Mouse (Mus musculus): Measurements from ENCODE around the gene Cbarp. TPM values are rescaled to one million over a fixed set of nuclear protein-coding genes. Genes with fewer than 3 reads are reported as not detected.

Cbarp gene
- total and polyA plus RNA-seq, 2 experiments from 2014 or later, result 1.1 to 5.9 TPM

DNA sequence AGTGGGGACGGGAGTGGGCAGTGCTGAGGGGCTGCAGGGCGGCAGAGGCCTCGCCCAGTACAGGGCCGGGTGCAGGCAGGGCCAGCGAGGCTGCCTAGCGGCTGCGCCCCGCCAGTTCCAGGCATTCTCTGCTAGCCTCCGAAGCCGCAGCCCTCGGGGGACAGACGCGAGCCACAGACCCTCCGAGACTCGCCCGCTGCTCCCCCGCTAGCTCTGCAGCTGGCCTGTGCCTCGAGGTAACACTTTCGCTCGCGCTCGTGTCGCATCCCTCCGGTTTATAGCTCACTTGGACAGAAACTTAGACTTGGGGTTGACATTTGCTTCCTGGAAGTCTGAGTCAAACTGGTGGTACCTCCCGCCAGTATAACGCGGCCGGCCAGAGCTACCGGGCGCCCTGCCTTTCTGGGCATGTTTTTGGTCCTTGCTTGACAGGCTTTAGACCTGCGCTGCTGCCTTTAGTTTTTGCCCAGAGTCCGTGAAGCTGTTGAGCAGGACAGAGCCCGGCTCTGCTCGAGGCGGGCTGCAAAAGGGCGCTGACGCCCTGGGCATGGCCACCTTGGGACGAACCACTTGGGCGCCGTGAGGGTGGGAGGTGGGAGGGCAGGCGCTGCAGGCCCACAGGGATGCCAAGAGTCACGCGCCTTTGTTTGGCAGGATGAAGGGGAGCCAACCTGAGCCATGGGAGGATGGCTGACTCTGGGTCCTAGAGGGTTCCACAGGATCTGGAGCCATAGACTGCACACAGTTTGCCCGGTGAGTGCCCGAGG is 31.3 kb upstream of the Cbarp start:
- no peak overlapping the region for H3K4me3 ChIP-seq (ENCODE audit: low read depth, low read length)
- peaks cover 28% of the 10 kb centered on the region for H3K36me3 ChIP-seq (replicated peaks; ENCODE audit: control insufficient read depth, insufficient read depth, low read length)
- no peaks in the 10 kb centered on the region for H3K27me3 ChIP-seq (ENCODE audit: control insufficient read depth, insufficient read depth, low read length)
- 83% methylated on average over 45 of the region's 45 CpGs for WGBS
- no peak for ATAC-seq (ENCODE audit: insufficient read depth, low read depth)
- TF ChIP-seq CTCF (IDR thresholded peaks at IDR 0.05; ENCODE audit: low read depth), result no peak
- TF ChIP-seq EP300 (IDR thresholded peaks at IDR 0.05; ENCODE audit: low read depth), result no peak
- peaks cover 8% of the 10 kb centered on the region for H3K4me1 ChIP-seq (ENCODE audit: control insufficient read depth, insufficient read depth)
- H3K27ac ChIP-seq (ENCODE audit: low read depth), result peak overlapping the region; percentile 58
- no peak for DNase-seq (ENCODE audit: low spot score)
- H3K9me3 ChIP-seq (replicated peaks; ENCODE audit: control insufficient read depth, low read length), result no peaks in the 10 kb centered on the region
- H3K9ac ChIP-seq (replicated peaks; ENCODE audit: low read depth, low read length), result peak overlapping the region; percentile 0; the same call in 1 of the 2 replicates
- peak overlapping the region; percentile 54 for H3K4me2 ChIP-seq (ENCODE audit: low read depth, low read length)

DNA sequence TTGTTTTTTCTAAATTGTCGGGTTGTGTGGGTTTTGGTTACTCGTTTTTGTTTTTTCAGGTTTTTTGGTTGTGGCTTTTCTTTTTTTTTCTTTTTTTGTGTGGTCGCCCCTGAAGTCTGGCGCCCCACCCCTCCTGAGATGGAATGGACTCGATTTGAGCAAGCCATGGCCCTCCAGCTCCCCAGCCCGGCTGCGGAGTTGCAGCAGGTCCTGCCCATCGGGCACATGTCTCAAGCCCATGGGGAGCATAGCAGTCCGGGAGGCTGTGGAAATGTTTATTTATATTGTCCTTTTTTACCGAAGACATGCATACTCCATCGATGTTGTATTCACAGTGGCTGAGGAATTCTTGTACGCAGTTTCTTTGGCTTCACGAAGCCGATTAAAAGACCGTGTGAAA is 30.6 kb upstream of the Cbarp start:
- H3K36me3 ChIP-seq (replicated peaks; ENCODE audit: control insufficient read depth, insufficient read depth, low read length), result peaks cover 28% of the 10 kb centered on the region
- H3K9me3 ChIP-seq (replicated peaks; ENCODE audit: control insufficient read depth, low read length), result no peaks in the 10 kb centered on the region
- DNase-seq (ENCODE audit: low spot score) (no peak), ATAC-seq (ENCODE audit: insufficient read depth, low read depth) (no peak)
- no peak overlapping the region for H3K4me2 ChIP-seq (ENCODE audit: low read depth, low read length)
- no peak overlapping the region for H3K27ac ChIP-seq (ENCODE audit: low read depth)
- no peak overlapping the region for H3K9ac ChIP-seq (replicated peaks; ENCODE audit: low read depth, low read length)
- no peaks in the 10 kb centered on the region for H3K27me3 ChIP-seq (ENCODE audit: control insufficient read depth, insufficient read depth, low read length)
- 86% methylated on average over 15 of the region's 15 CpGs for WGBS
- H3K4me3 ChIP-seq (ENCODE audit: low read depth, low read length), result no peak overlapping the region
- TF ChIP-seq EP300 (IDR thresholded peaks at IDR 0.05; ENCODE audit: low read depth) (no peak), CTCF (IDR thresholded peaks at IDR 0.05; ENCODE audit: low read depth) (no peak)
- H3K4me1 ChIP-seq (ENCODE audit: control insufficient read depth, insufficient read depth), result peaks cover 13% of the 10 kb centered on the region

DNA sequence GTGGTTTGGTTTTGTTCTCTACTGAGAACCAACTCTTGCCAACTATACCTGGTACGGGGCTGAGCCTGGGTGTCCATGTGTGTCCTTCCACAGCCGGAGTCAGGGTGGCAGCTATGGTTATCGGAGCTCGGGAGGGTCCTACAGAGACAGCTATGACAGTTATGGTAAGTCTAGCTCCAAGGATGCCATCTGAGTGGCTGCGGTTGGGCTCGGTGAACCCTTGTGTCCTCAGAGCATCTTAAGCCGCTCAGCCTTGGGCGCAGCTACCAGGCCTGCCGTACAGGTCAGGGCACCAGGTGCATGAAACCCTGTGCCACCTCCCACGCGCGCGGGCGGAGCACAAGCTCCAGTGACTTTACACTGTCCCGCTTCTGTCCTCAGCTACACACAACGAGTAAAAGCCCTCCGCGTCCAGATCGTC is 30.0 kb upstream of the Cbarp start:
- Histone ChIP-seq H3K36me3 (replicated peaks; ENCODE audit: control insufficient read depth, insufficient read depth, low read length) (peaks cover 28% of the 10 kb centered on the region), H3K27ac (ENCODE audit: low read depth) (no peak overlapping the region), H3K27me3 (ENCODE audit: control insufficient read depth, insufficient read depth, low read length) (no peaks in the 10 kb centered on the region), H3K9ac (replicated peaks; ENCODE audit: low read depth, low read length) (no peak overlapping the region), H3K4me1 (ENCODE audit: control insufficient read depth, insufficient read depth) (peaks cover 18% of the 10 kb centered on the region), H3K9me3 (replicated peaks; ENCODE audit: control insufficient read depth, low read length) (no peaks in the 10 kb centered on the region), H3K4me2 (ENCODE audit: low read depth, low read length) (no peak overlapping the region), H3K4me3 (ENCODE audit: low read depth, low read length) (no peak overlapping the region)
- no peak for ATAC-seq (ENCODE audit: insufficient read depth, low read depth)
- no peak for DNase-seq (ENCODE audit: low spot score)
- 94% methylated on average over 19 of the region's 19 CpGs for whole genome bisulfite sequencing
- TF ChIP-seq CTCF (IDR thresholded peaks at IDR 0.05; ENCODE audit: low read depth) (no peak), EP300 (IDR thresholded peaks at IDR 0.05; ENCODE audit: low read depth) (no peak)

DNA sequence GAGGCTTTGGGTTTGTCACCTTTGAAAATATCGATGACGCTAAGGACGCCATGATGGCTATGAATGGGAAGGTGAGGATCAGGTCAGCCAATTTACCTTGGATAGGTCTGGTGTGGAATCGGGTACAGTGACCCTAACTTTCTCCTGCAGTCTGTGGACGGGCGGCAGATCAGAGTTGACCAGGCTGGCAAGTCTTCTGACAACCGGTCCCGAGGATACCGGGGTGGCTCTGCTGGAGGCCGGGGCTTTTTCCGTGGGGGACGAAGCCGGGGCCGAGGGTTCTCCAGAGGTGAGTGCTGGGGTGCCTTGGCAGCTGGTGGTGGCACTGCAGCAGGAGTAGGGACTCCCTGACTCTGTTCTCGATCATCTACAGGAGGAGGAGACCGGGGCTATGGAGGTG is 29.4 kb upstream of the Cbarp start:
- peaks cover 28% of the 10 kb centered on the region for H3K36me3 ChIP-seq (replicated peaks; ENCODE audit: control insufficient read depth, insufficient read depth, low read length)
- no peaks in the 10 kb centered on the region for H3K27me3 ChIP-seq (ENCODE audit: control insufficient read depth, insufficient read depth, low read length)
- no peak overlapping the region for H3K4me2 ChIP-seq (ENCODE audit: low read depth, low read length)
- DNase-seq (ENCODE audit: low spot score), result no peak
- no peak for TF ChIP-seq CTCF (IDR thresholded peaks at IDR 0.05; ENCODE audit: low read depth)
- no peak for TF ChIP-seq EP300 (IDR thresholded peaks at IDR 0.05; ENCODE audit: low read depth)
- no peaks in the 10 kb centered on the region for H3K9me3 ChIP-seq (replicated peaks; ENCODE audit: control insufficient read depth, low read length)
- 96% methylated on average over 16 of the region's 16 CpGs for WGBS
- peaks cover 22% of the 10 kb centered on the region for H3K4me1 ChIP-seq (ENCODE audit: control insufficient read depth, insufficient read depth)
- no peak for ATAC-seq (ENCODE audit: insufficient read depth, low read depth)
- no peak overlapping the region for H3K9ac ChIP-seq (replicated peaks; ENCODE audit: low read depth, low read length)
- no peak overlapping the region for H3K27ac ChIP-seq (ENCODE audit: low read depth)
- H3K4me3 ChIP-seq (ENCODE audit: low read depth, low read length), result no peak overlapping the region

DNA sequence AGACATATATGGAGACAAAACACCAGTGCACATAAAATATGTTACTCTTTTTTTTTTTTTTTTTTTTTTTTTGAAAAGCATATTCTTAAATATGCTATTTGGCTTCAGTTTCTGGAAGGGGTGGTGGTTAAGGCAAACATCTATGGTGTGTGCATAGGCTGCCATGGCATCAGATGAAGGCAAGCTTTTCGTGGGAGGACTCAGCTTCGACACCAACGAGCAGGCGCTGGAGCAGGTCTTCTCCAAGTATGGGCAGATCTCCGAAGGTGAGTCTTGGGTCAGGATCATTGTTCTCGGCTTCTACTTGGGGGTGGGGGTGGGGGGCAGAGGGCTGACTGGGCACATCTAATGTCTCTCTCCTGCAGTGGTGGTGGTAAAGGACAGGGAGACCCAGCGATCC is 29.0 kb upstream of the Cbarp start:
- no peak overlapping the region for H3K4me2 ChIP-seq (ENCODE audit: low read depth, low read length)
- H3K9ac ChIP-seq (replicated peaks; ENCODE audit: low read depth, low read length), result no peak overlapping the region
- H3K27ac ChIP-seq (ENCODE audit: low read depth), result no peak overlapping the region
- TF ChIP-seq EP300 (IDR thresholded peaks at IDR 0.05; ENCODE audit: low read depth) (no peak), CTCF (IDR thresholded peaks at IDR 0.05; ENCODE audit: low read depth) (no peak)
- ATAC-seq (ENCODE audit: insufficient read depth, low read depth) (no peak), DNase-seq (ENCODE audit: low spot score) (no peak)
- H3K27me3 ChIP-seq (ENCODE audit: control insufficient read depth, insufficient read depth, low read length), result no peaks in the 10 kb centered on the region
- 88% methylated on average over 7 of the region's 7 CpGs for WGBS
- no peak overlapping the region for H3K4me3 ChIP-seq (ENCODE audit: low read depth, low read length)
- no peaks in the 10 kb centered on the region for H3K9me3 ChIP-seq (replicated peaks; ENCODE audit: control insufficient read depth, low read length)
- peaks cover 28% of the 10 kb centered on the region for H3K36me3 ChIP-seq (replicated peaks; ENCODE audit: control insufficient read depth, insufficient read depth, low read length)
- peaks cover 23% of the 10 kb centered on the region for H3K4me1 ChIP-seq (ENCODE audit: control insufficient read depth, insufficient read depth)

DNA sequence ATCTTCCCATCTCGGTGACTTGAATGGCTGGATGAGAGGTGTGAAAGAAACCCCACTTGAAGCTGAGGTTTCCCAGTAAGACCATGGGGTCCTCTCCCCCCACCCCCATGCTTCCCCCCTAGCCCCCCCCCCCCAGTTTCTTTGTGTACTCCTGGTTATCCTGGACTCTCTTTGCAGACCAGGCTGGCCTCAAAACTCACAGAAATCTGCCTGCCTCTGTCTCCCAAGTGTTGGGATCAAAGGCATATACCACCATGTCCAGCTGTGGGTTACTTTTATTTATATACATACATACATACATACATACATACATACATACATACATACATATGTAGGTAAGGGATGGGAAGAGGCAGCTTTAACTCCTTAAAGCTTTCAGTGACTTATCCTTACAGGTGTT is 28.4 kb upstream of the Cbarp start:
- peaks cover 28% of the 10 kb centered on the region for H3K36me3 ChIP-seq (replicated peaks; ENCODE audit: control insufficient read depth, insufficient read depth, low read length)
- no peaks in the 10 kb centered on the region for H3K27me3 ChIP-seq (ENCODE audit: control insufficient read depth, insufficient read depth, low read length)
- DNase-seq (ENCODE audit: low spot score), result no peak
- peak overlapping the region; percentile 90 for H3K4me3 ChIP-seq (ENCODE audit: low read depth, low read length)
- no peak for TF ChIP-seq EP300 (IDR thresholded peaks at IDR 0.05; ENCODE audit: low read depth)
- no peak for TF ChIP-seq CTCF (IDR thresholded peaks at IDR 0.05; ENCODE audit: low read depth)
- H3K4me2 ChIP-seq (ENCODE audit: low read depth, low read length), result peak overlapping the region; percentile 69
- peak overlapping the region; percentile 96 for H3K9ac ChIP-seq (replicated peaks; ENCODE audit: low read depth, low read length)
- H3K27ac ChIP-seq (ENCODE audit: low read depth), result peak overlapping the region; percentile 100
- H3K4me1 ChIP-seq (ENCODE audit: control insufficient read depth, insufficient read depth), result peaks cover 29% of the 10 kb centered on the region
- no peaks in the 10 kb centered on the region for H3K9me3 ChIP-seq (replicated peaks; ENCODE audit: control insufficient read depth, low read length)
- ATAC-seq (ENCODE audit: insufficient read depth, low read depth), result no peak
- WGBS, result 31% methylated on average over 1 of the region's 1 CpGs
